Mouse (Mus musculus): ENCODE results near the gene Spsb3.

DNA sequence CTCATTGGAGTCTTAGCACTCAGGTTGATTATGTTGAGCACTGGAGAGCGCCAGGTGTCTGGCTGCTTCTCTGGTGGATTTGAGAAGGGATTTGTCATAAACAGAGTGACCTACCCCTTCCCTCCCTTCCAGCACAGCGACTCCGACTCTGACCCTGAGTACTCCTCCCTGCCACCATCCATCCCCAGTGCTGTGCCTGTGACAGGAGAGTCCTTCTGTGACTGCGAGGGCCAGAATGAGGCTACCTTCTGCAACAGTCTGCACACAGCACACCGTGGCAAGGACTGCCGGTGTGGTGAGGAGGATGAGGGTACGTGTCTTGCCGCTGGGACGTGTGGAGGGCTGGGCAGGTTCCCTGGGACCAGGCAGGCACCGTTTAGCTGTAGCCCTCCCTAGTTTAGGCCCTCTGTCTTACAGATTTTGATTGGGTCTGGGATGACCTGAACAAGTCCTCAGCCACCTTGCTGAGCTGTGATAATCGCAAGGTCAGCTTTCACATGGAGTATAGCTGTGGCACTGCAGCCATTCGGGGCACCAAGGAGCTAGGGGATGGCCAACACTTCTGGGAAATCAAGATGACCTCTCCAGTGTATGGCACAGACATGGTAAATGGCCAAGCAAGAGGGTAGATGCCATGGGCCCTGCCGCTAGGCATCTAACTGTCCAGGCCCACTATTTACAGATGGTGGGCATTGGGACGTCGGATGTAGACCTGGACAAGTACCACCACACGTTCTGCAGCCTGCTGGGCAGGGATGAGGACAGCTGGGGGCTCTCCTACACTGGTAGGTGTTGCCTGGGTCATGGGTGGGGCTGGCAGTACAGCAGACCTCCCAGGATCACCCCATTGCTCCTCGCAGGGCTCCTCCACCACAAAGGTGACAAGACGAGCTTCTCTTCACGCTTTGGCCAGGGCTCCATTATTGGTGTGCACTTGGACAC, 4.0 kb downstream of the Spsb3 start:
- TF ChIP-seq CTCF (IDR thresholded peaks at IDR 0.05; ENCODE audit: insufficient read depth, low read length) (no peak), POLR2A (IDR thresholded peaks at IDR 0.05; ENCODE audit: borderline replicate concordance, extremely low read depth, low read depth, low read length) (peak; percentile 40; the same call in 1 of the 2 replicates)

All from lung, adult 2 months (tissue).